Mouse (Mus musculus): ENCODE measurements around the gene Map6.

Map6 gene

DNA sequence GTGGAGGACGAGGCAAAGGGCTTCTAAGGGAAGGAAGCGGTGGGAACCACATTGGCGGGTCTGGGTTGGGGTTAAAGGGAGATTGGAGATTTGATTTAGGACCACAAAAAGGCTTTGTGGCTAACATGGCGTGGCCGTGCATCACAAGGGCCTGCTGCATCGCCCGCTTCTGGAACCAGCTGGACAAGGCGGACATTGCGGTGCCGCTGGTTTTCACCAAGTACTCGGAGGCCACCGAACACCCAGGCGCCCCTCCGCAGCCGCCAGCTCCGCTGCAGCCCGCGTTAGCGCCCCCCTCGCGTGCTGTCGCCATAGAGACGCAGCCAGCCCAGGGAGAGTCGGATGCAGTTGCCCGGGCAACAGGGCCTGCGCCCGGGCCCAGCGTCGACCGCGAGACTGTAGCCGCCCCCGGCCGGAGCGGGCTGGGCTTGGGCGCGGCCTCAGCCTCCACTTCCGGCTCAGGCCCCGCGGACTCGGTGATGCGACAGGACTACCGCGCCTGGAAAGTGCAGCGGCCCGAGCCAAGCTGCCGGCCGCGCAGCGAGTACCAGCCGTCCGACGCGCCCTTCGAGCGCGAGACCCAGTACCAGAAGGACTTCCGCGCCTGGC is 754 bp downstream of the Map6 start:
- DNase-seq: peak; percentile 94

DNA sequence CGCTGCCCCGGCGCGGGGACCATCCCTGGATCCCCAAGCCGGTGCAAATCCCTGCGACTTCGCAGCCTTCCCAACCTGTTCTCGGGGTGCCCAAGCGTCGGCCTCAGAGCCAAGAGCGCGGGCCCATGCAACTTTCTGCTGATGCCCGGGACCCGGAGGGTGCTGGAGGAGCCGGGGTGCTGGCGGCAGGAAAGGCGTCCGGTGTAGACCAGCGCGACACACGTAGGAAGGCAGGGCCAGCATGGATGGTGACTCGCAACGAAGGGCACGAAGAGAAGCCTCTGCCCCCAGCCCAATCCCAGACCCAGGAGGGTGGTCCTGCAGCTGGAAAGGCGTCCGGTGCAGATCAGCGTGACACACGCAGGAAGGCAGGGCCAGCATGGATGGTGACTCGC is 1.3 kb downstream of the Map6 start:
- no peak for DNase-seq

DNA sequence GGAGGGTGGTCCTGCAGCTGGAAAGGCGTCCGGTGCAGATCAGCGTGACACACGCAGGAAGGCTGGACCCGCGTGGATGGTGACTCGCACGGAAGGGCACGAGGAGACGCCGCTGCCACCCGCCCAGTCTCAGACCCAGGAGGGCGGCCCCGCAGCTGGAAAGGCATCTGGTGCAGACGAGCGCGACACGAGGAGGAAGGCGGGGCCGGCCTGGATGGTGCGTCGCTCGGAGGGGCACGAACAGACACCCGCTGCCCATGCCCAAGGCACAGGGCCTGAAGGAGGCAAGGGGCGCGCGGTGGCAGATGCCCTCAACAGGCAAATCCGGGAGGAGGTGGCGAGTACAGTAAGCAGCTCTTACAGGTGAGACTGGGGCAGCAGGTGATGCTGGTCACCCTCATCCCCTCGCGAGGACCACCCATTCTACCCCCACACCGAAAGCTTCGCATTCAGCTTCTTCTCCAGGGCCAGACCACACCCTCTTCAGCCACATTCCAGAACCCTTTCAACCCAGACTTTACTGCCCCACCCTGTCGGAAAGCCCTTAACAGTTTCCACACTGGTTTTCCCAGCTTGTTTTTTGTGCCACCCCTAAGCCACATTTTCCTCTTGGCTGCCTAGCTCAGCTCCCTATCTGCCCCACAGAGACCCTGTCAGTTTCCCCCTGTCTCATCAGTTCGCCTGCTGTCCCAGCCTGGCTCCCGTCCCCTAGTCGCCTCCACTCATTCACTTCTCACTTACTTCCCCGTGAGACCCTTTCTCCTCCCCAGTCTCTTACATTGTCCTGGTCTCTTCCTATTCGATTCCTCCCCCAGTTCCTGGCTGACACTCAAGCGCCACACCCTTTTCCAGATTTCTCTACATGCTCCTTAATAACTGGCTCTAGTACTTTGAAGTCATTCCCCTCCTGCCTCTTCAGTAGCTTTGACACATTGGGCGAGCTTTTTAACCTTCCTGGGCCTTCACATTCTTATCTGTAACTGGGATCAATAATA is 2.0 kb downstream of the Map6 start:
- DNase-seq: peak; percentile 57

DNA sequence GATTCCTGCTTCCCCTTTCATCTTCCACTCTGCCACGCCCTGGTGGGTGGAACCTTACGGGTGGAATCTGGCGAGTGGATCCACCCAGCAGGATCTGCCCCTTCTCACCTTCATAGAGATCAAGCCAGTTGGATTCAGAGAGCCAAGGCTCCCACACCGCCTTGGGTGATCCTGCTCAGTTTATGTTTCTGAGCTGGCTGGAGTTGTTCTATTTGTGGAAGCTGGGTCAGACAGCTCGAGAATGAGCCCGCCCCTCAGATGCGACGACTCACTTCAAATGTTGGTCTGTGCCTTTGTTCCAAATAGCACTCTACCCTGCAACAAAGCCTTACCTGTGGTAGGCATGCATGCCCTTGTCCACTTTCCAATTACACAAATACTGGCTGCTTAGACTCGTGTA is 4.4 kb downstream of the Map6 start:
- no peak for DNase-seq

DNA sequence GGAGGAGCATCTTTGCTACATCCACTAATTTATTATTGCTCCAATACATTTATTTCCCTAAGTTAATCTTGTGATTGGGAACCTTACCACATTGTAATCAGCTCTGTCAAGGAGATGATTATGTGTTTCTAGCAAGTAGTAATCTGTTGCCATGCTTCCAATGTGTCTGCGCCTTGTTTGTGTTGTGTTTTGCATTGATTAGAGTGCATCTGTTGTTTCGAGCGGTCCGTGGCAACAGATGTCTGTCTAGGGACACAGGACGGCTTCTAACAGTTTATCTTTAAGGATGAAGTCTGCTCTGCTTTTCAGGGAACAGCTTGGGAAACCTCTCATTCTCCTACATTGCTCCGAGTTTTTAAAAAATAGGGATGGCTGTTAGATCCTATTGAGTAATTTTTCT is 7.9 kb downstream of the Map6 start:
- peak; percentile 57 for DNase-seq

DNA sequence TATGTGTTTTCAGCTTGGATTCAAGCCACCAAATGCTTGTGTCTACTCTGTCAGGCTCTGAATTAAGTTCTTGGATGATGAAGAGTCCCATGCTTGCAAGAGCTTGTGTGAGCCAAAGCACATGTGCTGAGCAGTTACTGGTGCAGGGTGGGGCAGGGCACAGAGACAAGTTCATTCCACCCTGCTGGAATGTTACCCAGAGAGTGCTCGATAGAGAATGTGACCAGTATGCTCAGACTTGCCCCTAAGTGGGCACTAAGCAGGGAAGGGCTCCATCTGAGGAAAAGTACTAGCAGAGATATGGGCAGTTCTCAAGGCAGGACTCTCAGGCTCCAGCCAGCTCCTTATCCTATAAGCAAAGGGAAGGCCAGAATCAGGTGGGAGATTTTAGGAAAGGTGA is 9.4 kb downstream of the Map6 start:
- DNase-seq: no peak

DNA sequence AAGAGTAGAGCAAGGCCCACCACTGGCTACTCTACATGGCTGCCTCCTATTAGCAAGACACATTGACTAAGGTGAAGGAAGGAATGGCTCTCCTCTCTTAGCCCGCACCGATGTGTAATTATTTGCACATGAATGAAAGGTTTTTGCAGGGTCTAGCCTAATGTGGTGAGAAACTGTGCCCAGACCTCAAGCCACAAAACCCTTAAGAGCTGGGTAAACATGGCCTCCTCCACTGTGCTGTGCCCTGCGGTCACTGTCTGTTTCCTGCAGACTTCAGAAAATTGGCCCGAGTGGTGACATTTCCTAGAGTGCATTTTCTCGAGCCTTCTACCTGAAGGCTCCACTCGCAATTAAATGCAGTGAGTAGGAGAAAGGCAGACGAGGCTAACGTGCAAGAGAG is 11.1 kb downstream of the Map6 start:
- no peak for DNase-seq

DNA sequence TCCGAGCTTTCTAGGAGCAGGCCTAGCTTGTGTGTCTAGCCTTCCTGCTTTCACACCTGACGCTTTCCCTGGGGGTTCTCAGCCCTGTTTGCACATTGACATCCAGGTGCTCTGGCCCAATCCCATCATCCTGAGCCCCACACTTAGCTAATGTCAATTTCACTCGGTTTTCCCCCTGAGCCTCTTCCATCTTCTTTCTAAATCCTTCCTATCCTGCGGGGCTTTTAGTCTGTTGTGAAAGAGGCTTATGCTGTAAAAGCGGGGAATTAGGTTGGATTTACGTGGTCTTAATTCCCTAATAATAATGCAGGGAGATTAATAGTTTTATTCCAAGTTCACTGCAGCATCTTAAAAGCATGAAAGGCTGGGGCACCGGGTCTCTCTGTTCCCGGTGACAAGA is 12.3 kb downstream of the Map6 start:
- DNase-seq: peak; percentile 79

DNA sequence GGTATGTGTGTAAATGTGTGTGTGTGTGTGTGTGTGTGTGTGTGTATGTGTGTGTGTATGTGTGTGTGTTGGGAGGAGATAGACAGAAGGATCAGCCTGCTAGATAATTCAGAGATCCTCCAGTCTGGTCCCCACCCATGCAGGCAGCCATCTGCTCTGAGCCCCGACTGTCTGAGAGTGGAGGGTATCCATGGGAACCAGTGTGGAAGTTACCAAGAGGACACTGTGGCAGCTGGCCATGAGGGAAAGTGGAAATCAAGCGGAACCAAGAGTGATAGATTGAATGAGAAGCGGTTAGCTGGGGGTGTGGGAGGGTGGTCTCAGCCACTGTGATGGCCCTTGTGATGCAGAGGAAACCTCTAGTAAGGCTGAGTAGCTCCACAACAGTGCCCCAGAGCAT is 20.0 kb downstream of the Map6 start:
- DNase-seq: peak; percentile 93

DNA sequence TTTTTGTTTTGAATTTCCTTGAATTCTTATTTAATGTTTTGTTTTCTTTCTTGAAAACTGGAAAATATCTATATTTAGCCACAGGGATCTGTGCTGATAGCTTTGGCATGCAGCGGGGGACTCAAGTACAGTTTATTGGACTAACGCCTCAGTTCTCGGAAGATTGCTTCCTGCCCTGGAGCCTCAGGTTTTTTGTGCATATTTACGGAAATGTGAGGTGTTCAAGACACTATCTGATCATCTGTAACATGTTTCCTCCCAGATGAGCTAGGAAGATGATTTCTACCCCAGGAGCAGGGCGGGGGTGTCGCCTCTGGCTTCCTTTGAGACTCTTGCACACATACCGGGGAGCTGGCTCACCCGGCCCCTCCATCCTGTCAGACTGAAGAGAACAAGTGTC is 22.8 kb downstream of the Map6 start:
- DNase-seq: no peak

DNA sequence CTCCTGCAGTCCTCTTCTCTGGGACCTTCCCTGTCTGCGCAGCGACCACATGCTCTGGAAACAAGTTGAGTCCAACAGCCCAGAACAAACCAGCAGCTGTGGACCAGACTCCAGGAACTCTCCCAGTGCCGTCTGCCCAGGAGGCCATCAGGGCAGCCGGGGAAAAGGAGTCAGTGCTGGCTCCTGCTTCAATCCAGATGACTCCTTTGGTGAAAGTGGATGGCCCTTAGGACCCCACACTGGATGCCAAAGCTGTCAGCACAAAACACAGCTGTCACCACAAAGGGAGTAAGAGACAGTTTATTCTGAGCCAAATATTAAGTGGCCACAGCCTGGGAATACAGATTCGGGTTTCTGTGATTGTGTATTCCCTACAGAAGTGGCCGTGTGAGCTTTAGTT is 23.7 kb downstream of the Map6 start:
- DNase-seq: no peak

DNA sequence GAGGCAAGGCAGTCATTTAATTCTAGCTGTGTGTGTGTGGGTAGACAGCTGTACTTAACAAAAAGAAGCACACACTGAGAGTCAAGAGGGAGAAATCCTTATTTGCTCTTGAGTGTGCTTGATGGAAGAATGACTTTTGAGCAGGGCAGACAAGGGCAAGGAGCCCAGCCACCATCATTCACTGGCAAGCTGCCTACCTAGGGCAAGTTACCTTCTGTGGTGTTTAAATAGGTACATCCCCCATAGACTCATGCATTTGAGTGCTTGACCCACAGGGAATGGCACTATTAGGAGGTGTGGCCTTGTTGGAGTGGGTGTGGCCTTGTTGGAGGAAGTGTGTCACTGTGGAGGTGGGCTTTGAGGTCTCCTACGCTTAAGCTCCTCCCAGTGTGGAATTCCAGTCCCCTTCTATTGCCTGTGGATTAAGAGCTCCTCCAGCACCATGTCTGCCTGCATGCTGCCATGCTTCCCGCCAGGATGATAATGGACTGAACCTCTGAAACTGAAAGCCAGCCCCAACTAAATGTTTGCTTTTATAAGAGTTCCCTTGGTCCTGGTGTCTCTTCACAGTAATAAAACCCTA is 27.0 kb downstream of the Map6 start:
- no peak for DNase-seq

DNA sequence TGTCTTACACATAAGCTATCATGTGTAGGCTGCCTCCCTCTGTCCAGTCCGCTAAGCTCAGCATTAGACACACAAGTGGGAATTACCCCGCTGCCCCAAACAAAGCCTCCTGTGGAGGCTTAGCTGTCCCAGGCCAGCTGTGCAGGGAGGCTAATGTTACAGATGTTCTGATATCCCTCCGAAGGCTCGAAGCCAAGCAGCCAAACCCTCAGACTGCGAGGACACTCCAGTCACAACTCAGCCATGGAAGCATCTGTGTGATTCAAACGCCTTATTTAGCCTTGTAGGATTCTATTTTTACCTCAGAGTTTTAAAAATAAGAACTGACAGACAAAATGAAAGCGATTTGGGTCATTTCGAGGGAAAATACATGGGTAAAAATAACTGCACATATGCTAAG is 27.9 kb downstream of the Map6 start:
- DNase-seq: no peak

DNA sequence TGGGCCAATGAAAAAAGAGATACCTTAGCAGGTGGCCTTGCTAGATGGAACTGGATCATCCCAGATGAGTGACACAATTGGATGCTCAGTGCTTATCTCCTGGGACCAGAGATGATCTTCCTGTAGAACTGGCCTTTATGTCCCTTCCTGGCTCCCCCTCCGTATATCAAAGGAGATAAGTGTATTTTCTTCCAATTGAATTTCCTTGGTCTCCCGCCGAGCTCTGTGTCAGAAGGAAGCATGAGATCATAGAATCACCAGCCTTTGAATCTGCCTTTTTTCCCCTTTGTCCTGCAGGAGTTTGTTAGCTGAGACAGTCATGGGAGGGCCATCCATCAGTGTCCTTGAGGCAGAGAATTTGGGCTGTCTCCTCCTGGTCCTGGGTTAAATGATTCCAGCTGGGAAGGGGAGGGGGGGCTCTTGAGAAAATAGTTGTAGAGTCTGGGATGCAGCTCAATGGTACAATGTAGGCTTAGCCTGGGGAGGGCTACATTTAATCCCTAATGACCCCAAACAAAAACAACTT is 33.5 kb downstream of the Map6 start:
- DNase-seq: no peak

DNA sequence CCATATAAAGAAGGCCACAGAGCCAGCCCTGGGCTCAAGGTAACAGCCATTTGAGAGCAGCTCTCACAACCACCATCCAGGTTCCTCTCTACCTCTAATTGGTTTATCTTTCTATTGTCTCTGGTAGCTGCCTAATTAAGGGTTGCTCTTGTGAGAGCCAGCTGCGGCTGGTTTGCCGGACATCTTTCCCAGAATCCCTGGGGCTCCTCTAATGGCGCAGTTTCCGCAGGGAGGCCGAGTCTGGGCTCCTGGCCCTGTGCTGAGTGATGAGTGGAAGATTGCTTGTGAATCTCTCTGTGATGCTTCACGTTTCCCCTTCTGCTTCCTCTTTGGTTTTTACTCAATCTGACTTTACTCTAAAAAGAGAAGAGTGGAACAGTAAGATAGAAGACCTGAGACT is 36.8 kb downstream of the Map6 start:
- peak; percentile 84 for DNase-seq

DNA sequence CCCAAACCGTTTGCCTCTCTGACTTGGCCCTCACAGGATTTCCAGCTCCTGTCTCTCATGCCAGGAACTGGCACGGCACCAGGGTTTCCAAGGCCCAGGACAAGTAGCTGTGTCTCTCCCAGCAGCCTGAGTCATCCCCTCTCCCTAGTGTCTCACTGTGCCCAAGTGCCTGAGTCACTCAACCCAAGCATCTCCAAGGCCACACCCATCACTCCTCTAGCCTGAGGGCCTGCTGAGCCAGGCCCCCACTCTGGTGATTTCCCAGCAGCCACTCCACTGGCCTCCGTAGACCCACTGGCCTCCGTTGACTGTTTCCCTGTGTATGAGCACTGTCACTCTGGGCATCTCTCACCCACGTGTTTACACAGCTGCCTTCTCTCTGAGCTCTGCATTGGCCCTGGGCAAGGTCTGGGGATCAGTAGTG is 37.7 kb downstream of the Map6 start:
- peak; percentile 58 for DNase-seq

DNA sequence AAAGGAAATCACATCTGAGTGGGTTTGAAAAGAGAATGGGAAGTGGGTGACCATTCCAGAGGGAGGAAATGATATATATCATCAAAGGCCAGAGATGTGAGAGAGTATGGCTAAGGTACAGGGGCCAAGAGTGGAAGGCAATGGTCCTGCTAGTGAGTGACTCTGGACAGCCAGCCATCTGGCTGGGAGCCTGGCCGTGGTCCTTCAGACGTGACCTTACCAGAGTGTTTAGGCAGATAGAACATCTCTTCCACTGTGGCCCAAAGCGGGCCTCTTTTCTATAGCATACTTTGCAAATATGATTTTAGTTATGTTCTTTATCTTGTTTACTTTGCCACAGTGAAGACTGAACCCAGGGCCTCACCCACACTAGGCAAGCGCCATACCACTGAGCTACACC is 38.4 kb downstream of the Map6 start:
- no peak for DNase-seq

DNA sequence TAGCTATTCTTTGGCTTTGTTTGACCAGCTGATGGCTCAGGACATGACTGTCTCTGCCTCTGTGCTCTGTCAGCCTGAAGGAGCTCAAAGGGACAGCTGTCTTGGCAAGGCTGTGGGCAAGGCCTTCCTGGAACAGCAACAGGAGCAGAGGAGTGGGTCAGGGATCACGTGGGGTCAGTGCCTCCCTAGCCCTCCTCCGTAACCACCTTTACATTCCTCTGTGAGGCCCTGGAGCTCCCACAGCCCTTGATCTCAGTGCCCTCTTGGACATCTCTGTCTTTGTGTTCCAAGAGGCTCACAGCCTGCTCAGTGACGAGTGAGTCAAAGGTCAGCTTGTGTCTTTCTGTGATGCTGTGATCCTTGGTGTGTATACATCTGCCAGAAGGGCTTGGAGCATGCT is 39.4 kb downstream of the Map6 start:
- DNase-seq: peak; percentile 39

DNA sequence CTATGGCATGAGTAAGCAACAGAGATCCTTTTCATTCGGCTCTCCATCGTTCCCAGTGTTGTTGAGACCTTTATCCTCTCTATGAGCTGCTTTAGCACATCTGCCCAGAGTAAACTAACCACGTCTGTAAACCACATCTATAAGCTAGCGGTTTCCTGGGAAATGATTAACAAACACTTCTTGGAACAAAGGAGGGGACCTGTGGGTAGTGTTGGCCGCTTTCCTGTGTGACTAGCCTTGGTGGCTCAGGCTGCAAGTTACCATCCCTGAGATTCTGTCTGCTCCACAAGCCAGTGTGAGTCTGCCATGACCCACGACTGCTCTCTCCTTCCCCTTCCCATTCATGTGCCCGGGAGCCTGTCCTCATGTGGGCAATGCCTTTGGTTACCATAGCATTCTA is 44.2 kb downstream of the Map6 start:
- no peak for DNase-seq

DNA sequence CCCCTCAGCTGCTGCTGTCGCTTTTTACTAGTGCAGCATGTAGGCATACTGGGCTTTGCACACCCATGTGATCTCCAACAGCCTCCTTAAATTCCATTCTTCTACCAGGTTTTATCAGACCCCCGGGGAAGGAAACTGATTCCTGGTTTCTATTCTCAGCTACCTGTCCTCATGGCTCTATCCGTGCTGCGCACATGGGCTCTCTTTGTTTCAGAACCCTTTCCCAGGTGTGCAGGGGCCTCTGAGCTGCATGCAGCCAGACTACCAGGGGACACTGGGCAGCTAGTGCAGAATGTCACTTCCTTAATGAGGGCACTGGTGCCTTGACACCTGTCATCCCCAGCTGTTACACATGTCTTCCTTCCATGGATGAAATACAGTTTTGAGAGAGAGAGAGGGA is 44.8 kb downstream of the Map6 start:
- DNase-seq: peak; percentile 51

DNA sequence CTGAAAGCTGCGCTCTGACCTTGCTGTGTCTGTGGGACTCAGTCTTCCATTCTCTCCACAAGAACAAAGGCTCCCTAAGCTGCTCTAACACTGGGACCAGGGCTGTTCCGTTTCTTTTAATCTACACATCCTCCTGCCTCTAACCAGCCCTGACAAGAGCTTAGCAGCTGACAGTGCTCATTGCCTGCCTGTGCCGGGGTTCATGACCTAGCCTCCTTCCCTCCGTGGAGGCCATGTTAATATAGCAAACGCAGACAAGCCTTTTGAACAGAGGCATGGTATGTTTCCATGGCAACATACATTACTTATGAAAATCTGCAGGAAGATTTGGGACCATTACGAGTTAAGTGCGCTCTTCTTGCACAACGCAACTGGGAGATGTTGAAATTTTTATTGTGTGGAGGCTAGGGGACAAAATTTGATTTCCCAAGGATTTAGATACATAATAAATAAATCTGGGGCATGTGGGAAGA is 45.5 kb downstream of the Map6 start:
- DNase-seq: peak; percentile 76

DNA sequence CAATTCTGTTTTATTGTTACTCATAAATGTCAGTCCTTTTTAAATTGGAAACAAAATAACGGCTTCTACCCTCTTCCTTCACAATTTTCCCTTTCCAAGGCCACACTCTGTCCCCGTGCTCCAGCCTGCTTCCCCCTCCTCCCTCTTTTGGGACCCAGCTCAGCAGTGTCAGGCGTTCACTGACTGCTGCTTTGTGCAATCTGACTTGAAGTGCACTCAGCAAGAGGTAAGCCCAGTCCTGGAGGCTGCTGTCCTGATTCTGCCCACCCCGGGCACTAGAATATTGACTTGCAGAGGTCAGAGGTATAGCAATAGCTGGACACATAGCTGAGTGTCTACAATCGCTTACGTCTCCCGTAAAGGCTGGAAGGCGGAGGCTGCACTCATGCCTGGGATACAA is 46.0 kb downstream of the Map6 start:
- DNase-seq: no peak

DNA sequence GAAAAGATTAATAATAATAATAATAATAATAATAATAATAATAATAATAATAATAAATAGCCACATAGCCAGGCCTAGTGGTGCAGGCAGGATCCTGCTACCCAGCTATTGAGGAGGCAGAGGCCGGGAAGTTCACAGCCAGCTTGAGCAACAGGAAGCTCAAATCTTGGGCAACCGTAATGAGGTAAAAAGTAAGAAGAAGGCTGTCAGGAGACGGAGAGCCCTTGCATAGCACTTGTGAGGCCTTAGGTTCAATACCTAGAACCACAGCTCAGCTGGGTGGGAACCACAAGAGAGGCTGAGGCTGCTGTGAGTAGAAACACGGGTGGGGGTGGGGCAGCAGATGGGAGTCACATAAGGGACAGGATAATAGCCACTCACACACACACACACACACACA is 47.3 kb downstream of the Map6 start:
- no peak for DNase-seq

DNA sequence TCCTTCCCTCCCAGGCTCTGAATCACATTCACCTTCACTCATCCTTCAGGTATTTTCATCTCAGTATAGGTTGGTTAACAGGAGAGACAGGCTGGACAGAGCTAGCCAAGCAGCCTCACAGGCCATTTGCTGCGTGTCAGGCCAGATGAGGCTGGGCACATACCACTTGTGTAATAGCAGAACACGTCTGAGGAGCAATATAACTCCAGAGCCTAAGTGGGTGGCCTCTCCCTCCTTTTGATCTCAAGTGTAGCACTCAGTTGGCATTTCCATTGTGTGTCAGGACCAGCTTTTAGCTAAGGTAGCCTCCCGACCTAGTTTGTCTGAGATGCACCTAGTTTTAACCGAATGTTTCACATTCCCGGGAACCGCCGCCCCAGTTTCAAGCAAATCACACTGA is 49.0 kb downstream of the Map6 start:
- no peak for DNase-seq
